Mouse (Mus musculus) common myeloid progenitor, adult 5-6 weeks (primary cell): ENCODE measurements around the gene Cyp4a12b. TPM values are rescaled to one million over a fixed set of nuclear protein-coding genes. Genes with fewer than 3 reads are reported as not detected.
"Not testable (repeated sequence)": the region's sequence is repeated elsewhere in the genome, so short reads cannot be mapped to it uniquely, and the experiment has no call there.

ENCODE experiments used
- ATAC-seq: replicated peaks from 2 replicates; pipeline ENCODE4 v1.8.0; 2016; ENCODE audit warnings: low read depth, mild to moderate bottlenecking, moderate TSS enrichment, inconsistent platforms; ENCODE audit not compliant: poor library complexity, severe bottlenecking
- total RNA-seq: library from RNA; stranded (forward); fragments of 200-1000, 187-1606 nt; gene quantifications from 2 replicates; pipeline ENCODE4 v1.2.3, GENCODE M21; 2017

The Cyp4a12b gene
- total RNA-seq = not detected in 2 replicates

GRCm38 (mm10) chr4:115411324-115411723 lies at the start of gene Cyp4a12b:
Gene Cyp4a12b (plus strand): TSS chr4:115411624.
- not testable (repeated sequence) for ATAC-seq

- peak; percentile 56; the same call in 1 of the 2 replicates for ATAC-seq
Measured at GRCm38 (mm10) chr4:115365624-115366023, 45.8 kb upstream of the Cyp4a12b start.

GRCm38 (mm10) chr4:115368067-115368466 lies 43.4 kb upstream of the Cyp4a12b start:
- ATAC-seq = peak; percentile 80

GRCm38 (mm10) chr4:115396256-115396655 lies 15.2 kb upstream of the Cyp4a12b start:
- ATAC-seq = not testable (repeated sequence)

- ATAC-seq = not testable (repeated sequence)
Measured at GRCm38 (mm10) chr4:115396950-115397349, 14.5 kb upstream of the Cyp4a12b start.

- ATAC-seq = no peak
Measured at GRCm38 (mm10) chr4:115450577-115451137, 39.2 kb downstream of the Cyp4a12b start.

- ATAC-seq = no peak
Measured at GRCm38 (mm10) chr4:115452304-115452703, 40.9 kb downstream of the Cyp4a12b start, which contains the start of gene Cyp4a30b. Gene Cyp4a30b (plus strand): TSS chr4:115452604.

GRCm38 (mm10) chr4:115473585-115473984 lies 62.2 kb downstream of the Cyp4a12b start:
- peak; percentile 45; the same call in 1 of the 2 replicates for ATAC-seq

GRCm38 (mm10) chr4:115476051-115476450 lies 64.6 kb downstream of the Cyp4a12b start:
- ATAC-seq = peak; percentile 87; the same call in 1 of the 2 replicates

- 0 out of 2 replicates have a peak, but pooled peaks have one; percentile 22 for ATAC-seq
Measured at GRCm38 (mm10) chr4:115481006-115481652, 69.7 kb downstream of the Cyp4a12b start.

Other genes with a start within 250 kb of the Cyp4a12b start
- not detected in 2 replicates for gene Cyp4a29, start 169.5 kb upstream of the Cyp4a12b start, total RNA-seq
- not detected in 2 replicates for gene Cyp4a12a, start 112.6 kb upstream of the Cyp4a12b start, total RNA-seq
- gene Cyp4a30b, start 41.0 kb downstream of the Cyp4a12b start, total RNA-seq = not detected in 2 replicates
- gene Cyp4a14, start 84.5 kb downstream of the Cyp4a12b start, total RNA-seq = not detected in 2 replicates
- not detected in 2 replicates for gene Cyp4a10, start 106.6 kb downstream of the Cyp4a12b start, total RNA-seq
- gene Cyp4a31, start 152.0 kb downstream of the Cyp4a12b start, total RNA-seq = not detected in 2 replicates
- not detected in 2 replicates for gene Cyp4a32, start 189.3 kb downstream of the Cyp4a12b start, total RNA-seq
- 0.14 and 2.9 TPM in 2 replicates for gene Cyp4b1, start 236.1 kb downstream of the Cyp4a12b start, total RNA-seq